Comparison of ENCODE assay signal across 18 mouse cellular contexts in genomic region chr4:5486786-5487185, GRCm38 (mm10).
"Had no signal": no experiment of that assay in that cellular context is flagged by ENCODE, and none has a peak within 500 bp of the region (broad histone marks: within the 10 kb centered on the region; RNA-seq: fewer than 3 reads in every experiment).

No protein-coding gene starts in this region.

- H3K9me3 ChIP-seq: intestine, embryonic 15.5 days; kidney, embryonic 15.5 days; liver, embryonic 13.5 days; midbrain, embryonic 12.5 days; midbrain, embryonic 15.5 days; neural tube, embryonic 12.5 days; neural tube, embryonic 15.5 days; stomach, embryonic 15.5 days had no signal

- ATAC-seq: intestine, embryonic 15.5 days; midbrain, embryonic 15.5 days had no signal

- H3K27ac ChIP-seq: intestine, embryonic 15.5 days; kidney, embryonic 15.5 days; left cerebral cortex, adult 2 months; liver, embryonic 13.5 days; macrophage; midbrain, embryonic 12.5 days; midbrain, embryonic 15.5 days; neural tube, embryonic 12.5 days; neural tube, embryonic 15.5 days; stomach, embryonic 15.5 days had no signal

- H3K4me1 ChIP-seq: intestine, embryonic 15.5 days; kidney, embryonic 15.5 days; liver, embryonic 13.5 days; midbrain, embryonic 12.5 days; midbrain, embryonic 15.5 days; neural tube, embryonic 12.5 days; neural tube, embryonic 15.5 days; stomach, embryonic 15.5 days had no signal

- H3K9ac ChIP-seq: intestine, embryonic 15.5 days; kidney, embryonic 15.5 days; liver, embryonic 13.5 days; midbrain, embryonic 12.5 days; midbrain, embryonic 15.5 days; neural tube, embryonic 12.5 days; neural tube, embryonic 15.5 days; stomach, embryonic 15.5 days had no signal

- DNase-seq: kidney, adult 11 months; kidney, adult 8-10 months; kidney, postnatal 10 days; layer of hippocampus, postnatal 36 days; liver, embryonic 13.5 days; right cerebral cortex, adult 18-20 months; right cerebral cortex, postnatal 14 days; spleen, adult 18-20 months; thymus, postnatal 25 days had no signal

- H3K27me3 ChIP-seq: intestine, embryonic 15.5 days; kidney, embryonic 15.5 days; liver, embryonic 13.5 days; midbrain, embryonic 12.5 days; midbrain, embryonic 15.5 days; neural tube, embryonic 12.5 days; neural tube, embryonic 15.5 days; stomach, embryonic 15.5 days had no signal

- H3K4me3 ChIP-seq: intestine, embryonic 15.5 days; kidney, embryonic 15.5 days; left cerebral cortex, adult 2 months; liver, embryonic 13.5 days; midbrain, embryonic 12.5 days; midbrain, embryonic 15.5 days; neural tube, embryonic 12.5 days; neural tube, embryonic 15.5 days; stomach, embryonic 15.5 days had no signal

- H3K4me2 ChIP-seq: intestine, embryonic 15.5 days; kidney, embryonic 15.5 days; liver, embryonic 13.5 days; midbrain, embryonic 12.5 days; midbrain, embryonic 15.5 days; neural tube, embryonic 12.5 days; neural tube, embryonic 15.5 days; stomach, embryonic 15.5 days had no signal

- H3K36me3 ChIP-seq: intestine, embryonic 15.5 days; kidney, embryonic 15.5 days; liver, embryonic 13.5 days; midbrain, embryonic 12.5 days; midbrain, embryonic 15.5 days; neural tube, embryonic 12.5 days; neural tube, embryonic 15.5 days; stomach, embryonic 15.5 days had no signal
